Mouse (Mus musculus): ENCODE results near the gene Adra2b. TPM values are rescaled to one million over a fixed set of nuclear protein-coding genes. Genes with fewer than 3 reads are reported as not detected.

Adra2b gene
- polyA plus RNA-seq, 2 experiments: 0.21 to 0.52 TPM

DNA sequence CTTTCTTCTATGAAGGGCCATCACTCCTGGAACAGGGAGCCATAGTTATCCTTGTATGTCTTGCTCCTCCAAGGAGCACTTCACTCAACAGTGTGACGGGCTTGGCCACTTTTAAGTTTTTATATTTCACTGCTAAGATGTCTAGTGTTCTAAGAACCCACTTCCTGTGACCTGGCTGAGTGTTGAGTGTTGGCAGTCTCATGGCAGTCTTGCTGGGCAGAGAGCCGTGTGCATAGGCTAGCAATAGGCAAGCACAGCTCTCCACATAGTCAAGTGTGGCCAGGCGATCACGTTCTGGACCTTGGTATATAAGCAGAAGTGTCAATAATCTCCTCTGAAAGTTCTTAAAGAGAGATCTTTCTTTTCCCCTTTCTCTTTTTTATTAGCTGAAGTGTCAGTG lies 44.9 kb upstream of the Adra2b start:
- Histone ChIP-seq H3K36me3 (ENCODE audit: control insufficient read depth, insufficient read depth, low read length) (no peaks in the 10 kb centered on the region), H3K9me3 (ENCODE audit: control insufficient read depth, low read length) (no peaks in the 10 kb centered on the region), H3K4me1 (ENCODE audit: control insufficient read depth, insufficient read depth, low read length) (no peaks in the 10 kb centered on the region), H3K27ac (replicated peaks; ENCODE audit: low read depth, low read length) (no peak overlapping the region), H3K9ac (ENCODE audit: low read depth, low read length, severe bottlenecking) (no peak overlapping the region), H3K4me2 (replicated peaks; ENCODE audit: low read depth, low read length, severe bottlenecking) (no peak overlapping the region), H3K27me3 (ENCODE audit: control insufficient read depth, insufficient read depth, low read length) (no peaks in the 10 kb centered on the region), H3K4me3 (replicated peaks; ENCODE audit: low read length) (no peak overlapping the region)
- no peak for TF ChIP-seq POLR2A (IDR thresholded peaks at IDR 0.05; ENCODE audit: borderline replicate concordance, extremely low read depth, insufficient read depth, insufficient read length)
- no peak for ATAC-seq (ENCODE audit: low FRiP score, low read depth)
- no peak for DNase-seq (ENCODE audit: low spot score)
- 88% methylated on average over 4 of the region's 4 CpGs for WGBS

DNA sequence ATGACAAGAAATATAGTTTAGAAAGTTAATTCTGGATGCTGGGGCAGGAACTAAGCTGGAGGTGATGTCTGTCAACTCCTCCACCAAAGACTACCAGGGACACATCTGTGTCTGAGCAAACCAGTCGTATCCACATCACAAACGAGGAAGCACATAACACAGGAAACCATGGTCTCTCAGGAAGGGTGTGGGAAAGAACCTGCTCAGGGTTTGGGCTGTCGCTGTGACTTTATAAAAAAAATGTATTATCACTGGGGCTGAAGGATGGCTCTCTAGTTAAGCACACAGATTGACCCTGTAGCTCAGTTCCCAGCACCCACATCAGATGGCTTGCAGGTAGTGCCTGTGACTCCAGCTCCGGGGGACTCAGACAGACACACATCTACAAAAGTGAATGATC lies 43.9 kb upstream of the Adra2b start:
- no peak for DNase-seq (ENCODE audit: low spot score)
- H3K4me1 ChIP-seq (ENCODE audit: control insufficient read depth, insufficient read depth, low read length): no peaks in the 10 kb centered on the region
- no peak overlapping the region for H3K27ac ChIP-seq (replicated peaks; ENCODE audit: low read depth, low read length)
- no peaks in the 10 kb centered on the region for H3K9me3 ChIP-seq (ENCODE audit: control insufficient read depth, low read length)
- TF ChIP-seq POLR2A (IDR thresholded peaks at IDR 0.05; ENCODE audit: borderline replicate concordance, extremely low read depth, insufficient read depth, insufficient read length): no peak
- no peak overlapping the region for H3K4me3 ChIP-seq (replicated peaks; ENCODE audit: low read length)
- no peak overlapping the region for H3K9ac ChIP-seq (ENCODE audit: low read depth, low read length, severe bottlenecking)
- no peak overlapping the region for H3K4me2 ChIP-seq (replicated peaks; ENCODE audit: low read depth, low read length, severe bottlenecking)
- ATAC-seq (ENCODE audit: low FRiP score, low read depth): no peak
- no peaks in the 10 kb centered on the region for H3K27me3 ChIP-seq (ENCODE audit: control insufficient read depth, insufficient read depth, low read length)
- no peaks in the 10 kb centered on the region for H3K36me3 ChIP-seq (ENCODE audit: control insufficient read depth, insufficient read depth, low read length)
- WGBS: 62% methylated on average over 4 of the region's 4 CpGs

DNA sequence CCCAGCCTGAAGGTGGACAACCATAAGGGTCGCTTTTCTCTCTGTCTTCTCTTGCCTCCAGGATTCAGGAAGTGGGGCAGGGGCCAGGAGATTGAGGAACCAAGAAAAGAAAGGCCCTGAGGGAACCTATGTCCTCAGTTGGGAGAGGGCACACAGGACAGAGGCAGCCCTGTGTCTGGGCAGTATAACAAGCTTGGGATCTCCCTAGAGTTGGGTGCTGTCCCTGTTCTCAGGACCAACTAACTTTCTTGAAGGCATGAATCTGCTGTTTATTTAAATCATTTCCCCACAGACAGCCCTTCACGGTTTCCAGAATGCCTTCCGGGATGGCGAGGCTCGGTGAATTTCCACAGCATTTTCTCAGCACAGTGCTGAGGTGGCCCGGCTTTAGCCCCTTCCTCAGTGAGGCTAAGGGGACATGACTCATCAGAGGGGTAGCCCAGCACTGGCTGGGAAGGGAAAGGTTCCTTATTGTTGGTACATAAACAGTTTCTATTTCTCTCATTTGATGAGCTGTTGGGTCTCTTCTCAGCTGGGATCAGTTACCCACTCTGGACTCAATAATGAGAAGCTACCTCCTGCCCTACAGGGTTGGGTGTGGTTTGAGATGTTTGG lies 40.2 kb upstream of the Adra2b start:
- Histone ChIP-seq H3K9ac (ENCODE audit: low read depth, low read length, severe bottlenecking) (no peak overlapping the region), H3K36me3 (ENCODE audit: control insufficient read depth, insufficient read depth, low read length) (no peaks in the 10 kb centered on the region), H3K27ac (replicated peaks; ENCODE audit: low read depth, low read length) (no peak overlapping the region), H3K4me3 (replicated peaks; ENCODE audit: low read length) (no peak overlapping the region), H3K27me3 (ENCODE audit: control insufficient read depth, insufficient read depth, low read length) (no peaks in the 10 kb centered on the region), H3K9me3 (ENCODE audit: control insufficient read depth, low read length) (no peaks in the 10 kb centered on the region), H3K4me2 (replicated peaks; ENCODE audit: low read depth, low read length, severe bottlenecking) (no peak overlapping the region), H3K4me1 (ENCODE audit: control insufficient read depth, insufficient read depth, low read length) (no peaks in the 10 kb centered on the region)
- no peak for TF ChIP-seq POLR2A (IDR thresholded peaks at IDR 0.05; ENCODE audit: borderline replicate concordance, extremely low read depth, insufficient read depth, insufficient read length)
- WGBS: 86% methylated on average over 6 of the region's 6 CpGs
- no peak for DNase-seq (ENCODE audit: low spot score)
- ATAC-seq (ENCODE audit: low FRiP score, low read depth): no peak

DNA sequence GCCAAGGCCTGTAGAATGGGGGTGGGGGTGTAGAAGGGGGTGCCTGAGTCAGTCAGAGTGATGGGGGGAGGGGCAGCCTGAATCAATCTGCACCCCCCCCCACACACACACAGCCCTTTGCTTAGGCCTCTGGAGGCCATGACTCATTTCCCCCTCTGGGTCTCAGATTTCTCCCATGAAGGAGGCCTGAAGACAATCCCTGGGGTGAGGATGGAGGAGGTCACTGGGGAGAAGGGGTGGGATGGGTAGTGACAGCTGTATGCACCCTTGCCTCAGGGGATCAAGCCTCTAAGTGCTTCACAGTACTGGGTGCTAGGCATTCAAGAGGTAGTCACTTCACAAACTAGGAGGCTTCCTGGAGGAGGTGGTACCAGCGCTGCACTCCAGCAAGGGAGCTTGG lies 39.3 kb upstream of the Adra2b start:
- WGBS: 100% methylated on average over 1 of the region's 1 CpGs
- no peak for TF ChIP-seq POLR2A (IDR thresholded peaks at IDR 0.05; ENCODE audit: borderline replicate concordance, extremely low read depth, insufficient read depth, insufficient read length)
- ATAC-seq (ENCODE audit: low FRiP score, low read depth): no peak

DNA sequence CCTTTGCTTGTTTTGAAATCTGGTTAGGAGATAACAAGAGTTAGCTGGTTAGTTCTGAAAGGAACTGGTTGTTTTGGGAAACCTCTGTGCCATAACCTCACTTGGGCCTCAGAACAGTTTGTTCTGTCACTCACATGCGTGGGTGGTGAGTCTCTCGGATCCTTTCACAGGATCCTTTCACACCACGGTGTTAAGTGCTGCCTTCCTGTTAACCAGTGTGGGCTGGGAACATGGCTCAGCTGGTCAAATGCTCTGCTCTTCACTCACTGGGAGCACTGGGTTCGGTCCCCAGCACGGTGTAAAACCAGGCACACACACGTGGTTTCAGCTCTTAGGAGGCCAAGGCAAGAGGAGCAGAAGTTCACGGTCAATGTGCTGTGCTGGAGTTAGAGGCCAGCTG lies 38.6 kb upstream of the Adra2b start:
- H3K4me1 ChIP-seq (ENCODE audit: control insufficient read depth, insufficient read depth, low read length): no peaks in the 10 kb centered on the region
- DNase-seq (ENCODE audit: low spot score) (no peak), ATAC-seq (ENCODE audit: low FRiP score, low read depth) (no peak)
- no peak overlapping the region for H3K4me3 ChIP-seq (replicated peaks; ENCODE audit: low read length)
- WGBS: 43% methylated on average over 7 of the region's 7 CpGs
- H3K27me3 ChIP-seq (ENCODE audit: control insufficient read depth, insufficient read depth, low read length): no peaks in the 10 kb centered on the region
- no peak overlapping the region for H3K9ac ChIP-seq (ENCODE audit: low read depth, low read length, severe bottlenecking)
- no peaks in the 10 kb centered on the region for H3K9me3 ChIP-seq (ENCODE audit: control insufficient read depth, low read length)
- no peak overlapping the region for H3K4me2 ChIP-seq (replicated peaks; ENCODE audit: low read depth, low read length, severe bottlenecking)
- no peak overlapping the region for H3K27ac ChIP-seq (replicated peaks; ENCODE audit: low read depth, low read length)
- TF ChIP-seq POLR2A (IDR thresholded peaks at IDR 0.05; ENCODE audit: borderline replicate concordance, extremely low read depth, insufficient read depth, insufficient read length): no peak
- H3K36me3 ChIP-seq (ENCODE audit: control insufficient read depth, insufficient read depth, low read length): no peaks in the 10 kb centered on the region

More for the DNA sequence above, 39.3 kb upstream of the Adra2b start:
- no peaks in the 10 kb centered on the region for H3K9me3 ChIP-seq (ENCODE audit: control insufficient read depth, low read length)
- no peak overlapping the region for H3K9ac ChIP-seq (ENCODE audit: low read depth, low read length, severe bottlenecking)
- H3K4me3 ChIP-seq (replicated peaks; ENCODE audit: low read length): no peak overlapping the region
- H3K4me2 ChIP-seq (replicated peaks; ENCODE audit: low read depth, low read length, severe bottlenecking): no peak overlapping the region
- H3K36me3 ChIP-seq (ENCODE audit: control insufficient read depth, insufficient read depth, low read length): no peaks in the 10 kb centered on the region
- H3K27me3 ChIP-seq (ENCODE audit: control insufficient read depth, insufficient read depth, low read length): no peaks in the 10 kb centered on the region
- DNase-seq (ENCODE audit: low spot score): no peak
- H3K27ac ChIP-seq (replicated peaks; ENCODE audit: low read depth, low read length): no peak overlapping the region
- H3K4me1 ChIP-seq (ENCODE audit: control insufficient read depth, insufficient read depth, low read length): no peaks in the 10 kb centered on the region
